In the genomic region with DNA sequence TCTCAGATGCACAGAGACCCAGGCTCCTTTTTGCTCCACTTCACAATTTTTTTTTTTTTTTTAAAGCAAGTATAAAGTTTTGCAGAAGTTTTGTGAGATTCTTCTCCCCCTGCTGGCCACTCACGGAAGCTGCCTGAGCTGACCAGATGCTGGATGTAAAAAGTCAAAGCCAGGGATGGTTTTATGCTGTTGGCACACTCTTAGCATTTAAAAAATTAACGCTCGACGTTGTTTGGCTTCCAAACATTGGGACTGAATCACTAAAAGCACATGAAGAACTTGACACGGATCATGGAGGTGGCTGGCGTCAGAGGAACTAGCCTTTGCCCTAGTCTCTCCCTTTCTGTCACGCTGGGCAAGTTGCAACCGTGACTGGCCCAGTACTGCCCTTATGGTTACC, we compare ENCODE assay signal across 8 mouse cellular contexts.
DNase-seq lines count a peak whose midpoint lies in the region; ATAC-seq and TF ChIP-seq lines count a peak whose summit lies in the region.

No protein-coding gene starts in this region.

- no peak overlapping the region for H3K27ac ChIP-seq in liver, adult 2 months (replicated peaks; ENCODE audit: insufficient read depth, low read depth, low read length)
- no peak overlapping the region for H3K27ac ChIP-seq in liver, embryonic 12.5 days

- no peaks in the 10 kb centered on the region for H3K27me3 ChIP-seq in liver, adult 2 months (ENCODE audit: control insufficient read depth, insufficient read depth, low read length)
- no peaks in the 10 kb centered on the region for H3K27me3 ChIP-seq in liver, embryonic 12.5 days (replicated peaks)

- no peak for TF ChIP-seq POLR2A in liver, adult 2 months (IDR thresholded peaks at IDR 0.05; ENCODE audit: extremely low read depth, insufficient read depth, low read length)

- no peak for ATAC-seq in liver, embryonic 12.5 days

- 24% methylated on average over 8 of the region's 8 CpGs for WGBS in liver, adult 2 months
- 47% methylated on average over 8 of the region's 8 CpGs for WGBS in liver, embryonic 12.5 days (ENCODE audit: insufficient replicate concordance)

- H3K4me3 ChIP-seq in liver, adult 2 months (ENCODE audit: insufficient read depth, low read depth, low read length) = no peak overlapping the region
- no peak overlapping the region for H3K4me3 ChIP-seq in liver, embryonic 12.5 days

- H3K79me2 ChIP-seq in liver, adult 2 months (ENCODE audit: control insufficient read depth, insufficient read depth, low read length) = 0 out of 2 replicates have a peak, but pooled peaks cover 2% of the 10 kb centered on the region

- no peaks in the 10 kb centered on the region for H3K36me3 ChIP-seq in liver, adult 2 months (ENCODE audit: control insufficient read depth, insufficient read depth, low read length)
- H3K36me3 ChIP-seq in liver, embryonic 12.5 days = no peaks in the 10 kb centered on the region

- H3K9ac ChIP-seq in liver, adult 2 months (ENCODE audit: low read depth, low read length) = no peak overlapping the region
- H3K9ac ChIP-seq in liver, embryonic 12.5 days = no peak overlapping the region

- intact Hi-C loops in heart, postnatal 36 days (cut with DNase I) = loop anchor here (1.0 to 5.0 kb wide), 4 partner anchors 23 to 170 kb away; no protein-coding TSS in a partner anchor

- no peak overlapping the region for H3K4me2 ChIP-seq in liver, embryonic 12.5 days

- no peaks in the 10 kb centered on the region for H3K9me3 ChIP-seq in liver, embryonic 12.5 days (replicated peaks)

- DNase-seq in cerebellum, adult 18-20 months = peak; percentile 12 to 21
- DNase-seq in cerebellum, adult 9-11 months = no peak
- peak; percentile 50 for DNase-seq in liver, adult 2 months (ENCODE audit: extremely low read depth, low read depth, low spot score)
- DNase-seq in adrenal gland, postnatal 14 days = peak; percentile 53
- DNase-seq in heart, postnatal 36 days = peak; percentile 49 to 64
- peak; percentile 15 for DNase-seq in naive thymus-derived CD4-positive, alpha-beta T cell, adult 2 months (ENCODE audit: low read depth)
- DNase-seq in T-cell, adult 2 months (ENCODE audit: low spot score) = no peak

- peaks cover 9% of the 10 kb centered on the region for H3K4me1 ChIP-seq in liver, adult 2 months (ENCODE audit: control insufficient read depth, insufficient read depth, low read length)
- H3K4me1 ChIP-seq in liver, embryonic 12.5 days = peaks cover 7% of the 10 kb centered on the region

- TF ChIP-seq CTCF in liver, adult 2 months (IDR thresholded peaks at IDR 0.05; ENCODE audit: low read depth, low read length) = peak; percentile 60; the same call in 1 of the 2 replicates

Comparison
In these comparisons a context has a peak if more than half of its experiments do, and no peak if none do; other contexts are left out.
1. DNase-seq: peak in cerebellum, adult 18-20 months (2 of 2), liver, adult 2 months (single experiment), adrenal gland, postnatal 14 days (single experiment), heart, postnatal 36 days (2 of 2) and naive thymus-derived CD4-positive, alpha-beta T cell, adult 2 months (single experiment); none in cerebellum, adult 9-11 months (single experiment) and T-cell, adult 2 months (single experiment).